Mouse (Mus musculus): ENCODE data around the gene Frs3.

Gene Frs3

GRCm38 (mm10) chr17:47689894-47690293 lies 1.1 kb downstream of the Frs3 start:
- DNase-seq (ENCODE audit: extremely low read depth, low read depth, low spot score) = no peak

DNA sequence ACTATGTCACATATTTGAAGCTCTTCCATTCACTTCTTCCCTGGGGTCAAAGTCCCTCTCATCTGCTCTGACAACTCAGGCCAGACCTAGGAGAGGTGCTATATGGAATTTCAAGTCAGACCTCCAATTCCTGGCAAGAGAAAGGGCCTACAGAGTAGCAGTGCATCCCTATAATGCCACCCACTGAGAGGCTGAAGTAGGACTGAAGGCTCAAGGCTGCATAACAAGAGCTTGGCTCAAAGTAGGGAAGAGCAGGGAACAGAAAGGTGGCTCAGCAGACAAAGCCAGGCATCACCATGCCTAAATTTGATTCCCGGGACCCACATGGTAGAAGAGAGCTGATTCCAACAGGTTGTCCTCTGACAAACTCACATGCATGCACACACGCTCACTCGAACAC lies 2.8 kb downstream of the Frs3 start:
- DNase-seq (ENCODE audit: extremely low read depth, low read depth, low spot score) = no peak

- DNase-seq (ENCODE audit: extremely low read depth, low read depth, low spot score) = no peak
Measured at GRCm38 (mm10) chr17:47693671-47694441, 5.0 kb downstream of the Frs3 start.

- DNase-seq (ENCODE audit: extremely low read depth, low read depth, low spot score) = no peak
Measured at GRCm38 (mm10) chr17:47694442-47694502, 5.4 kb downstream of the Frs3 start, which contains the start of gene Gm21981. Gene Gm21981 (minus strand): TSS chr17:47694455.

- no peak for DNase-seq (ENCODE audit: extremely low read depth, low read depth, low spot score)
Measured at GRCm38 (mm10) chr17:47694503-47695336, 5.9 kb downstream of the Frs3 start, which contains the start of gene Prickle4. Gene Prickle4 (minus strand): TSS chr17:47694736.

- no peak for DNase-seq (ENCODE audit: extremely low read depth, low read depth, low spot score)
Measured at GRCm38 (mm10) chr17:47695337-47695710, 6.5 kb downstream of the Frs3 start.

- no peak for DNase-seq (ENCODE audit: extremely low read depth, low read depth, low spot score)
Measured at GRCm38 (mm10) chr17:47698156-47698555, 9.3 kb downstream of the Frs3 start.

GRCm38 (mm10) chr17:47699055-47699454 lies 10.2 kb downstream of the Frs3 start:
- no peak for DNase-seq (ENCODE audit: extremely low read depth, low read depth, low spot score)

- DNase-seq (ENCODE audit: extremely low read depth, low read depth, low spot score) = no peak
Measured at GRCm38 (mm10) chr17:47701793-47702192, 13.0 kb downstream of the Frs3 start.

GRCm38 (mm10) chr17:47702548-47703345 lies 13.9 kb downstream of the Frs3 start:
- no peak for DNase-seq (ENCODE audit: extremely low read depth, low read depth, low spot score)

GRCm38 (mm10) chr17:47703556-47703955 lies 14.7 kb downstream of the Frs3 start:
- DNase-seq (ENCODE audit: extremely low read depth, low read depth, low spot score) = no peak

GRCm38 (mm10) chr17:47704692-47705091 lies 15.9 kb downstream of the Frs3 start:
- no peak for DNase-seq (ENCODE audit: extremely low read depth, low read depth, low spot score)

DNA sequence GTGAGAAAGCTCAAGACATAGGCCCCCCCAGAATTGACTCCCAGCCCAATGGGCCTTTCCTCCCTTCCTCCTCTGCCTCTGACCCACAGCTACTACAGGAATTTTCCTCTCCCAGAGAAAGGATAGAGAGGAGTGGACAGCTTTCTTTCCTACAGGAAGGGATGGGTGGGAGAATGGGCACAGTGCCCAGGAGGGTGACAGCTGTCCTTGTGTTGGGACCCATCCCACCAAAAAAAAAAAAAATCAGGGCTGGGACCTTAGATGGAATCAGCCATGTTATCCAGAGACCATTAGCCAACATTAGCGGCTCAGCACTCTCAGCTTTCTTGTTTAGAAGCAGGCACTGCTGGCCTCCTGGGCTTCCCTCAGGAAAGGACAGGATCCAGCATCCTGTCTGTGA lies 17.4 kb downstream of the Frs3 start:
- no peak for DNase-seq (ENCODE audit: extremely low read depth, low read depth, low spot score)

DNA sequence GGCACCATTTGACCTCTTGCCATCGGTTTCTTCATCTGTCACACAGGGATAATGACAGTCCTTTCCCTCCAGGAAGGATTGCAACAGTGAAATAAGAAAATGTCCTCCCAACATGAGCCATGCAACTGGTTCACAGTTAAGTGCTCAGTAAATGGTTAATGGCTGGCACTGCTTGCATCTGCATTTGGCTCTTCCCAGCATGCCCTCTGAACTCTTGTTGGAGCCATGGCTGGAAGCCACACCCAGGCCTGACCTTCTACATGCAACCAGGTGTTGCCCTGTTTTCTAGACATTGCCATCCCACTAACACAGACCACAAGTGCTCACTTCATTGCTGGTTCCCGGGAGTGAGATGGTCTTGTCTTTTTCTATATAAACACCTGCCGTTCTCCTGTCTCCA lies 19.1 kb downstream of the Frs3 start:
- peak; percentile 45 for DNase-seq (ENCODE audit: extremely low read depth, low read depth, low spot score)

- no peak for DNase-seq (ENCODE audit: extremely low read depth, low read depth, low spot score)
Measured at GRCm38 (mm10) chr17:47708972-47709371, 20.1 kb downstream of the Frs3 start.

GRCm38 (mm10) chr17:47710036-47710435 lies 21.2 kb downstream of the Frs3 start:
- DNase-seq (ENCODE audit: extremely low read depth, low read depth, low spot score) = no peak

GRCm38 (mm10) chr17:47711883-47712282 lies 23.1 kb downstream of the Frs3 start:
- DNase-seq (ENCODE audit: extremely low read depth, low read depth, low spot score) = no peak

DNA sequence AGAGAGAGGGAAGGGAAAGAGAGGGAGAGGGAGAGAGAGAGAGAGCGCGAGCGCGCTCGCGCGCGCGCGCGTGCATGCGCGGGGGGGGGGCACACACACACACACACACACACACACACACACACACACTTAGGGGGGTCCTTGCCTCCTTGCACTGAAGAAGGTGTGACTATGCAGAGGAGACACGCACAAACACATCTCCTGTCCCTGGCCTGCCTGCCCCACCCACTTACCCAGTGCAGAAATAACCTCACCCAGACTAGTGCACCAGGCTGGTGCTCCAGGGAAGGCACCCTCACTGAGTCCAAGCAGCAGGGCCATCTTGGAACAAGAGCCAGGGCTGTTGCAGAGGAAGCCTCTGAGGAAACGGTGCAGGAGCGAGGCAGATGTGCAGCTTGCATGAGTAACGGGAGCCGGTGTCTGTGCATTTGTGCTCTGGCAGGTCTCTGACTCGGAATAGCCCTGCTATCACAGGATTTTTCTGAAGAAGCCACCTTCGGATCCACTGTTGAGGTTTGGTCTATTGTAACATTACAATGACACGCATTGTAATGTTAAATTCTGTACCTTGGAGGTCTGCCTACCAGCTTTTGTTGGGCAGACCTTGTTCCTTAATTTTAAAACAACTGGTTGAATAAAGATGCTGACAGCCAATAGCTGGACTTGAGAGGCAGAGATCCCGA lies 24.2 kb downstream of the Frs3 start:
- DNase-seq (ENCODE audit: extremely low read depth, low read depth, low spot score) = no peak

GRCm38 (mm10) chr17:47715037-47715436 lies 26.2 kb downstream of the Frs3 start:
- no peak for DNase-seq (ENCODE audit: extremely low read depth, low read depth, low spot score)

DNA sequence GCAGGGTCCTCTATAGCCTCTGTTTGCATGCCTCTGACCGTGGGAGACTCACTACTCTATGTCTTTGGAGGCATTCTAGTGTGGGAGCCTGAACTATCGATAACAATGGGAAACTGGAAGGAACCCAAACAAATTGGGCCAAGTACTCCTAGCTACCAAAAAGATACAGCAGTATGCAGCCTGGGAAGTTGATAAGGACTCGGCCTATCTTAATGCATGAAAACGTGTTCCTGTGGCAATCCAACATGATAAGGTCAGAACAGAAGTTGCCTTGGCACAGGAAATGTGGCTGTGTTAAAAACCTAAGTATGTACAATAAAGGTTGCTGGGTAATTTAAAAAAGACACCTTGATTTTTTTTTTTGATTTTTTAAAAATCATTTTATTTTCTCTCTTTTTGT lies 32.4 kb downstream of the Frs3 start:
- DNase-seq (ENCODE audit: extremely low read depth, low read depth, low spot score) = no peak

DNA sequence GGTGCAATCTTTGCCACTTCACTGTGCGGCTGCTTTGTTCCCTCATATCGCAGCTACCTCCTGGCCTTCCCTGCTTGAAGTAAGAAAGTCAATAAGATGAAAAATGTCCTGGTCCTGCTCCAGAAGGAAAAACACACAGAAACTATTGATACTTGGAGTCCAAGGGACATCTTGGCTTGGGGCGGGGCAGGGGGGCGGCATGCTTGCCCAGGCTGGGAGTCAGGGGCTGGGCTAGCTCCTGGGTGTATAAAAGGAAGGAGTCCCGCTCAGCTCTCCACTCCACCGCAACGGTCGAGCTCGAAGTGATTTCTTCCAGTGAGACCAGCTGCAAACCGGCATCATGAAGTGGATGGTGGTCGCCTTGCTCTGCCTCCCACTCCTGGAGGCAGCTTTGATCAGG lies 37.7 kb downstream of the Frs3 start, which contains the start of gene Pgc:
Gene Pgc (plus strand): TSS at position 277 of the 400 bp plus-strand sequence.
- no peak for DNase-seq (ENCODE audit: extremely low read depth, low read depth, low spot score)

All from fat pad, adult 2 months (tissue).